Comparison of ENCODE assay signal across 14 mouse cellular contexts in genomic region chr2:120446373-120446772, GRCm38 (mm10). TPM values are rescaled to one million over a fixed set of nuclear protein-coding genes. Genes with fewer than 3 reads are reported as not detected.
DNase-seq lines count a peak whose midpoint lies in the region; ATAC-seq and TF ChIP-seq lines count a peak whose summit lies in the region.
"Had no signal": no experiment of that assay in that cellular context is flagged by ENCODE, and none has a peak within 500 bp of the region (broad histone marks: within the 10 kb centered on the region; RNA-seq: fewer than 3 reads in every experiment).

No protein-coding gene starts in this region.

- no peak overlapping the region for H3K4me3 ChIP-seq in gastrocnemius, adult 2 months
- H3K4me3 ChIP-seq in liver, embryonic 14.5 days (ENCODE audit: insufficient read depth in 1 of 2, low read depth in 2 of 2, low read length in 2 of 2), result no peak overlapping the region
- no peak overlapping the region for H3K4me3 ChIP-seq in hindbrain, embryonic 13.5 days
- no peak overlapping the region for H3K4me3 ChIP-seq in lung, postnatal 0 days (ENCODE audit: low read depth, low read length)
- H3K4me3 ChIP-seq: embryonic facial prominence, embryonic 12.5 days; forebrain, embryonic 15.5 days had no signal

- DNase-seq in gastrocnemius, adult 2 months, result no peak
- DNase-seq in gastrocnemius, adult 18-20 months (ENCODE audit: low spot score), result no peak
- peak; percentile 41 for DNase-seq in thymus, postnatal 0 days (ENCODE audit: low spot score)
- DNase-seq in thymus, postnatal 10 days (ENCODE audit: low spot score in 2 of 2), result no peak
- peak in 1 of 3 experiments; percentile 56 for DNase-seq in liver, embryonic 14.5 days (ENCODE audit: low read depth in 3 of 3, low spot score in 3 of 3)
- no peak for DNase-seq in adipocyte (ENCODE audit: low spot score)
- DNase-seq in lung, postnatal 0 days (ENCODE audit: low spot score), result no peak
- DNase-seq: adrenal gland, adult 2 months; cerebellum, adult 11 months; kidney, adult 2 months had no signal

- H3K4me1 ChIP-seq in liver, embryonic 14.5 days (replicated peaks; ENCODE audit: control insufficient read depth in 2 of 2, insufficient read depth in 2 of 2, low read length in 1 of 2), result peaks cover 13 to 14% of the 10 kb centered on the region in 2 experiments
- no peaks in the 10 kb centered on the region for H3K4me1 ChIP-seq in hindbrain, embryonic 13.5 days (replicated peaks)
- H3K4me1 ChIP-seq in lung, postnatal 0 days (ENCODE audit: insufficient read depth, low read depth, low read length), result no peaks in the 10 kb centered on the region
- H3K4me1 ChIP-seq: embryonic facial prominence, embryonic 12.5 days; forebrain, embryonic 15.5 days had no signal

- intact Hi-C loops in gastrocnemius, adult 2 months (cut with DNase I), result loop anchor here (2.0 kb wide), 1 partner anchor 14 kb away; no protein-coding TSS in a partner anchor

- H3K27me3 ChIP-seq in liver, embryonic 14.5 days (ENCODE audit: control insufficient read depth, insufficient read depth, low read length), result no peaks in the 10 kb centered on the region
- no peaks in the 10 kb centered on the region for H3K27me3 ChIP-seq in hindbrain, embryonic 13.5 days
- no peaks in the 10 kb centered on the region for H3K27me3 ChIP-seq in lung, postnatal 0 days (replicated peaks; ENCODE audit: insufficient read depth, low read length)
- H3K27me3 ChIP-seq: embryonic facial prominence, embryonic 12.5 days; forebrain, embryonic 15.5 days had no signal

- peak overlapping the region; percentile 89; the same call in 1 of the 2 replicates for H3K27ac ChIP-seq in gastrocnemius, adult 2 months
- peak overlapping the region; percentile 43 for H3K27ac ChIP-seq in liver, embryonic 14.5 days
- no peak overlapping the region for H3K27ac ChIP-seq in hindbrain, embryonic 13.5 days
- H3K27ac ChIP-seq in lung, postnatal 0 days (ENCODE audit: low read length), result no peak overlapping the region
- H3K27ac ChIP-seq: embryonic facial prominence, embryonic 12.5 days; forebrain, embryonic 15.5 days had no signal

- ATAC-seq in liver, embryonic 14.5 days (ENCODE audit: insufficient read depth), result peak; percentile 99
- ATAC-seq in hindbrain, embryonic 13.5 days (ENCODE audit: low FRiP score), result no peak
- ATAC-seq in lung, postnatal 0 days, result no peak
- ATAC-seq: forebrain, embryonic 15.5 days had no signal

- no peaks in the 10 kb centered on the region for H3K36me3 ChIP-seq in liver, embryonic 14.5 days (replicated peaks; ENCODE audit: control insufficient read depth, insufficient read depth, low read depth)
- no peaks in the 10 kb centered on the region for H3K36me3 ChIP-seq in hindbrain, embryonic 13.5 days
- no peaks in the 10 kb centered on the region for H3K36me3 ChIP-seq in lung, postnatal 0 days (ENCODE audit: insufficient read depth, low read length)
- H3K36me3 ChIP-seq: embryonic facial prominence, embryonic 12.5 days; forebrain, embryonic 15.5 days; G1E had no signal

- TF ChIP-seq CTCF in gastrocnemius, adult 2 months (IDR thresholded peaks at IDR 0.05), result no peak
- TF ChIP-seq CTCF in liver, embryonic 14.5 days (IDR thresholded peaks at IDR 0.05; ENCODE audit: low read depth), result no peak
- no peak for TF ChIP-seq CTCF in lung, postnatal 0 days (IDR thresholded peaks at IDR 0.05)

- no peaks in the 10 kb centered on the region for H3K9me3 ChIP-seq in liver, embryonic 14.5 days (ENCODE audit: control insufficient read depth, low read length)
- no peaks in the 10 kb centered on the region for H3K9me3 ChIP-seq in hindbrain, embryonic 13.5 days
- H3K9me3 ChIP-seq in lung, postnatal 0 days (ENCODE audit: low read length), result no peaks in the 10 kb centered on the region
- H3K9me3 ChIP-seq: embryonic facial prominence, embryonic 12.5 days; forebrain, embryonic 15.5 days; G1E had no signal

- peak overlapping the region; percentile 38 for H3K4me2 ChIP-seq in liver, embryonic 14.5 days (ENCODE audit: low read depth)
- H3K4me2 ChIP-seq in hindbrain, embryonic 13.5 days, result no peak overlapping the region
- no peak overlapping the region for H3K4me2 ChIP-seq in lung, postnatal 0 days (replicated peaks; ENCODE audit: low read depth, low read length)
- H3K4me2 ChIP-seq: embryonic facial prominence, embryonic 12.5 days; forebrain, embryonic 15.5 days had no signal

- TF ChIP-seq EP300 in liver, embryonic 14.5 days (IDR thresholded peaks at IDR 0.05; ENCODE audit: low read depth), result peak; percentile 47; the same call in 1 of the 2 replicates
- no peak for TF ChIP-seq EP300 in lung, postnatal 0 days (IDR thresholded peaks at IDR 0.05)

- peak overlapping the region; percentile 15 for H3K9ac ChIP-seq in liver, embryonic 14.5 days (replicated peaks)
- H3K9ac ChIP-seq in hindbrain, embryonic 13.5 days, result no peak overlapping the region
- H3K9ac ChIP-seq in lung, postnatal 0 days (replicated peaks; ENCODE audit: low read depth), result no peak overlapping the region
- H3K9ac ChIP-seq: embryonic facial prominence, embryonic 12.5 days; forebrain, embryonic 15.5 days had no signal

- 11% methylated on average over 10 of the region's 10 CpGs for WGBS in liver, embryonic 14.5 days (ENCODE audit: insufficient replicate concordance)
- WGBS in hindbrain, embryonic 13.5 days, result 84% methylated on average over 10 of the region's 10 CpGs
- 55% methylated on average over 10 of the region's 10 CpGs for WGBS in lung, postnatal 0 days

RNA-seq across cellular contexts. Expression of gene Capn3, which starts 9.4 kb away (rescaled TPM):
- 100 to 1,000 TPM; 126 to 149 TPM for total RNA-seq in gastrocnemius, adult 2 months (2021)
- total RNA-seq in gastrocnemius, adult 18-20 months (2021), result 100 to 1,000 TPM; 126 to 135 TPM
- polyA plus RNA-seq in thymus, postnatal 0 days (2015; fragmentation: Nextera tagmentation; extraction: Ambion mirVana), result 90.9 and 99.1 TPM in 2 replicates
- polyA plus RNA-seq in liver, embryonic 14.5 days (2012; rRNA removed), result 1.8 and 2.5 TPM in 2 replicates
- polyA plus RNA-seq in liver, embryonic 14.5 days (2014; fragmentation: Nextera tagmentation; extraction: Ambion mirVana), result 3.3 and 4.8 TPM in 2 replicates
- 1.5 and 1.6 TPM in 2 replicates for polyA plus RNA-seq in hindbrain, embryonic 13.5 days (2015; fragmentation: Nextera tagmentation; extraction: Ambion mirVana)
- 0.55 and 0.92 TPM in 2 replicates for polyA plus RNA-seq in lung, postnatal 0 days (2015; fragmentation: Nextera tagmentation; extraction: Ambion mirVana)
- polyA plus RNA-seq: G1E had no signal

RNA-seq across cellular contexts. Expression of gene Tmem87a, which starts 42.5 kb away (rescaled TPM):
- 10 to 100 TPM; 31.4 to 51.8 TPM for total RNA-seq in gastrocnemius, adult 2 months (2021)
- 10 to 100 TPM; 33.6 to 35.1 TPM for total RNA-seq in gastrocnemius, adult 18-20 months (2021)
- polyA plus RNA-seq in thymus, postnatal 0 days (2015; fragmentation: Nextera tagmentation; extraction: Ambion mirVana), result 21.7 and 26.1 TPM in 2 replicates
- polyA plus RNA-seq in liver, embryonic 14.5 days (2012; rRNA removed), result 3.4 and 5.7 TPM in 2 replicates
- 3.7 and 5.4 TPM in 2 replicates for polyA plus RNA-seq in liver, embryonic 14.5 days (2014; fragmentation: Nextera tagmentation; extraction: Ambion mirVana)
- polyA plus RNA-seq in hindbrain, embryonic 13.5 days (2015; fragmentation: Nextera tagmentation; extraction: Ambion mirVana), result 8.4 and 9.6 TPM in 2 replicates
- polyA plus RNA-seq in lung, postnatal 0 days (2015; fragmentation: Nextera tagmentation; extraction: Ambion mirVana), result 12.0 and 14.0 TPM in 2 replicates

RNA-seq across cellular contexts. Expression of gene Ganc, which starts 42.7 kb away (rescaled TPM):
- total RNA-seq in gastrocnemius, adult 2 months (2021), result 10 to 100 TPM; 29.7 to 34.3 TPM
- 10 to 100 TPM; 30.2 to 36.5 TPM for total RNA-seq in gastrocnemius, adult 18-20 months (2021)
- 24.1 and 31.9 TPM in 2 replicates for polyA plus RNA-seq in thymus, postnatal 0 days (2015; fragmentation: Nextera tagmentation; extraction: Ambion mirVana)
- 4.3 and 5.1 TPM in 2 replicates for polyA plus RNA-seq in liver, embryonic 14.5 days (2012; rRNA removed)
- 4.8 and 5.4 TPM in 2 replicates for polyA plus RNA-seq in liver, embryonic 14.5 days (2014; fragmentation: Nextera tagmentation; extraction: Ambion mirVana)
- 10.3 and 12.0 TPM in 2 replicates for polyA plus RNA-seq in hindbrain, embryonic 13.5 days (2015; fragmentation: Nextera tagmentation; extraction: Ambion mirVana)
- 10.9 and 11.5 TPM in 2 replicates for polyA plus RNA-seq in lung, postnatal 0 days (2015; fragmentation: Nextera tagmentation; extraction: Ambion mirVana)

Comparison
In these comparisons a context has a peak if more than half of its experiments do, and no peak if none do; other contexts are left out.
1. H3K27ac ChIP-seq: peak in gastrocnemius, adult 2 months (single experiment) and liver, embryonic 14.5 days (single experiment); none in hindbrain, embryonic 13.5 days (single experiment) and lung, postnatal 0 days (single experiment).
2. RNA of gene Capn3, which starts 9.4 kb away (polyA plus RNA-seq): 90.9 to 99.1 TPM in thymus, postnatal 0 days; 1.8 to 4.8 TPM in liver, embryonic 14.5 days, 1.5 to 1.6 TPM in hindbrain, embryonic 13.5 days and 0.55 to 0.92 TPM in lung, postnatal 0 days; every median in the first group is over 10 times any median in the second.